Mouse (Mus musculus): ENCODE results near the gene Catsper1.

GRCm38 (mm10) chr19:5364124-5364523 is 28.6 kb downstream of the Catsper1 start:
- TF ChIP-seq CTCF (IDR thresholded peaks at IDR 0.05; ENCODE audit: low read depth, low read length) (no peak), POLR2A (IDR thresholded peaks at IDR 0.05; ENCODE audit: extremely low read depth, insufficient read depth, low read length) (no peak)

Measured in liver, adult 2 months (tissue).